Mouse (Mus musculus) liver, postnatal 0 days (tissue): ENCODE measurements at regions not wholly inside any gene's neighbourhood (a gene's known extent, or its start where the extent isn't known, plus 50 kb on each side); places are given as distances from the start of the nearest gene placed in this dataset.

Experiments
- CTCF ChIP-seq: sonication (generic); IDR thresholded peaks from 2 replicates; pipeline ENCODE4 v1.5.1; 2016; ENCODE audit warnings: antibody characterized with exemption, low read depth
- EP300 ChIP-seq: IDR thresholded peaks from 2 replicates; pipeline ENCODE4 v1.6.1; 2016; ENCODE audit warnings: antibody characterized with exemption, low read depth, mild to moderate bottlenecking

- TF ChIP-seq CTCF (no peak), EP300 (no peak)
These were observed 81.4 kb upstream of the Lrig3 start for GRCm38 (mm10) chr10:125884563-125884962.
